Mouse (Mus musculus): ENCODE measurements around the gene Zfp654. TPM values are rescaled to one million over a fixed set of nuclear protein-coding genes. Genes with fewer than 3 reads are reported as not detected.

Gene Zfp654
- polyA plus RNA-seq, 1 experiment from 2014 or later, result 2.4 TPM

Other genes with a start within 250 kb of the Zfp654 start
- not detected in 2 replicates for gene Csnka2ip, start 249.2 kb downstream of the Zfp654 start, polyA plus RNA-seq (2015; fragmentation: Nextera tagmentation; extraction: Ambion mirVana)
- 11.9 and 13.2 TPM in 2 replicates for gene 4930453N24Rik, start 80.5 kb downstream of the Zfp654 start, polyA plus RNA-seq (2015; fragmentation: Nextera tagmentation; extraction: Ambion mirVana)
- gene Cggbp1, start 344 bp upstream of the Zfp654 start, polyA plus RNA-seq (2015; fragmentation: Nextera tagmentation; extraction: Ambion mirVana), result 23.2 and 30.7 TPM in 2 replicates

Data from liver, embryonic 13.5 days (tissue).